Mouse (Mus musculus): Measurements from ENCODE around the gene Pigl. TPM values are rescaled to one million over a fixed set of nuclear protein-coding genes. Genes with fewer than 3 reads are reported as not detected.

The Pigl gene
- polyA plus RNA-seq, 1 experiment from 2014 or later, result 11.8 TPM

Other genes with a start within 250 kb of the Pigl start
- gene Adora2b, start 209.5 kb upstream of the Pigl start, polyA plus RNA-seq (2015; fragmentation: Nextera tagmentation; extraction: Ambion mirVana), result 6.9 and 7.0 TPM in 2 replicates
- 24.4 and 24.5 TPM in 2 replicates for gene Zswim7, start 177.1 kb upstream of the Pigl start, polyA plus RNA-seq (2015; fragmentation: Nextera tagmentation; extraction: Ambion mirVana)
- gene Ttc19, start 177.0 kb upstream of the Pigl start, polyA plus RNA-seq (2015; fragmentation: Nextera tagmentation; extraction: Ambion mirVana), result 17.8 and 19.2 TPM in 2 replicates
- 134 and 141 TPM in 2 replicates for gene Ncor1, start 81 bp downstream of the Pigl start, polyA plus RNA-seq (2015; fragmentation: Nextera tagmentation; extraction: Ambion mirVana)
- gene Cenpv, start 80.8 kb downstream of the Pigl start, polyA plus RNA-seq (2015; fragmentation: Nextera tagmentation; extraction: Ambion mirVana), result 35.6 and 44.9 TPM in 2 replicates
- 2,561 and 2,687 TPM in 2 replicates for gene Ubb, start 92.7 kb downstream of the Pigl start, polyA plus RNA-seq (2015; fragmentation: Nextera tagmentation; extraction: Ambion mirVana)
- 10.0 and 10.7 TPM in 2 replicates for gene Trpv2, start 116.0 kb downstream of the Pigl start, polyA plus RNA-seq (2015; fragmentation: Nextera tagmentation; extraction: Ambion mirVana)
- 17.3 and 20.9 TPM in 2 replicates for gene Lrrc75a, start 190.1 kb downstream of the Pigl start, polyA plus RNA-seq (2015; fragmentation: Nextera tagmentation; extraction: Ambion mirVana)
- 71.8 and 72.4 TPM in 2 replicates for gene Mmgt2, start 190.2 kb downstream of the Pigl start, polyA plus RNA-seq (2015; fragmentation: Nextera tagmentation; extraction: Ambion mirVana)

Measured in intestine, embryonic 15.5 days (tissue).